Mouse (Mus musculus): ENCODE data around the gene Tmem176b. TPM values are rescaled to one million over a fixed set of nuclear protein-coding genes. Genes with fewer than 3 reads are reported as not detected.

The Tmem176b gene
- polyA plus RNA-seq, 1 experiment: 199 TPM

- peak; percentile 70 to 83 for DNase-seq (ENCODE audit: low read depth in 1 of 2, low spot score in 2 of 2)
- TF ChIP-seq POLR2A (IDR thresholded peaks at IDR 0.05; ENCODE audit: low read depth, low read length) (no peak), CTCF (IDR thresholded peaks at IDR 0.05; ENCODE audit: extremely low read depth, insufficient read depth, insufficient read length, insufficient replicate concordance) (peak; percentile 86; the same call in 1 of the 2 replicates)
- Histone ChIP-seq H3K27ac (ENCODE audit: insufficient read depth, low read length) (no peak overlapping the region), H3K27me3 (ENCODE audit: control insufficient read depth, insufficient read depth, low read length) (no peaks in the 10 kb centered on the region), H3K4me3 (ENCODE audit: extremely low read depth, insufficient read depth, insufficient read length) (no peak overlapping the region), H3K36me3 (ENCODE audit: control insufficient read depth, insufficient read depth, low read length) (no peaks in the 10 kb centered on the region), H3K4me1 (ENCODE audit: control insufficient read depth, insufficient read depth, insufficient read length) (no peaks in the 10 kb centered on the region)
- under 1% methylated on average over 6 of the region's 6 CpGs for WGBS
These were observed 23.5 kb downstream of the Tmem176b start for GRCm38 (mm10) chr6:48817815-48818214.

DNA sequence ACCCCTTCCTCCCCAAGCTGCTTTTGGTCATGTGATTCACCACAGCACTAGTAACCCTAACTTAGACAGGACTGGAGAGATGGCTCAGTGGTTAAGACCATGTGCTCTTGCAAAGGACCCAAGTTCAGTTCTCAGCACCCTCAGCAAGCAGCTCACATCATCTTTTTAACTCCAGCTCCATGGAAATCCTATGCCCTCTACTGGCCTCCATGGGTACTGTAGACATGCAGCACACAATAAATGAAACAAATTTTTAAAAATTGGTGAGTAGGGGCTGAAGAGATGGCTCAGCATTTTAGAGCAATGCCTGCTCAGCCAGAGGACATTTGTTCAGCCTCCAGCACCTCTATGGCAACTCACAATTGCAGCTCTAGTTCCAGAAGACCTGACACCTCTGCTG lies 26.3 kb downstream of the Tmem176b start:
- no peak for DNase-seq (ENCODE audit: low read depth in 1 of 2, low spot score in 2 of 2)
- TF ChIP-seq POLR2A (IDR thresholded peaks at IDR 0.05; ENCODE audit: low read depth, low read length) (no peak), CTCF (IDR thresholded peaks at IDR 0.05; ENCODE audit: extremely low read depth, insufficient read depth, insufficient read length, insufficient replicate concordance) (no peak)
- H3K36me3 ChIP-seq (ENCODE audit: control insufficient read depth, insufficient read depth, low read length): no peaks in the 10 kb centered on the region
- no peaks in the 10 kb centered on the region for H3K27me3 ChIP-seq (ENCODE audit: control insufficient read depth, insufficient read depth, low read length)
- no peak overlapping the region for H3K27ac ChIP-seq (ENCODE audit: insufficient read depth, low read length)
- no peak overlapping the region for H3K4me3 ChIP-seq (ENCODE audit: extremely low read depth, insufficient read depth, insufficient read length)
- no peaks in the 10 kb centered on the region for H3K4me1 ChIP-seq (ENCODE audit: control insufficient read depth, insufficient read depth, insufficient read length)

DNA sequence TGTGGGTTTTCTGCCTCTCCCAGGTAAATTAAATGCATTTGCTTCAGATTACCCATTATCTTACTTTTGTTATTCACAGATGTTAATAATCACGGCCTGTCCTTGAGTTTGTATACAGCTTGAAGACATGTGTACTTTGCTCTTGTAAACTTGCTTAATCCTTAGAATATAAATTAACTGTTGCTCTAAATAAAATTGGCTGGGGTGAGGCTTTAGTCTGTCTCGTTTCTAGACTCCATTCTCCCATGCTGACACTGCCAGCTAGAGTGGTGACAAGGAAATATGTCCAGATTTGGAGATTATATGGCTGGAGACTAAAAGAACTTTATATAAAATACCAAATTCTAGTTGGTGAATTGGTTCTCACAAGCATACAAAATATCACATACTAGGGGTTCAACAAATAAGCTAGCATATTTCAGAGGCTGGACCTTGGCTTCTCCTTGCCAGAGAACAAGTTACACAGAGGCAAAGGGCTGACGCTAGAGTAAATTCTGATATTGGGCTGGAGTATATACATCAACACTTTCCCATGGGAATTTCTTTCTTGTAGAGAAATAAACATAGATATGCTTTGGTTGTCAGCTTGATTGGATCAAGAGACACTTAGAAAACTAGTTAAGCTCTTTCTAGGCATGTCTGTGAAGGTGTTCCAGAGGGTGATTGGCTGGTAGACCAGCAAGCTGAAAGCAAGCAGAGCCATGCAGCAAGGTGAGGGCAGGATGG lies 31.6 kb downstream of the Tmem176b start:
- WGBS: 83% methylated on average over 3 of the region's 3 CpGs
- H3K4me3 ChIP-seq (ENCODE audit: extremely low read depth, insufficient read depth, insufficient read length): no peak overlapping the region
- no peak overlapping the region for H3K27ac ChIP-seq (ENCODE audit: insufficient read depth, low read length)
- no peak for DNase-seq (ENCODE audit: low read depth in 1 of 2, low spot score in 2 of 2)
- no peaks in the 10 kb centered on the region for H3K36me3 ChIP-seq (ENCODE audit: control insufficient read depth, insufficient read depth, low read length)
- no peaks in the 10 kb centered on the region for H3K27me3 ChIP-seq (ENCODE audit: control insufficient read depth, insufficient read depth, low read length)
- TF ChIP-seq POLR2A (IDR thresholded peaks at IDR 0.05; ENCODE audit: low read depth, low read length) (no peak), CTCF (IDR thresholded peaks at IDR 0.05; ENCODE audit: extremely low read depth, insufficient read depth, insufficient read length, insufficient replicate concordance) (no peak)
- no peaks in the 10 kb centered on the region for H3K4me1 ChIP-seq (ENCODE audit: control insufficient read depth, insufficient read depth, insufficient read length)

DNA sequence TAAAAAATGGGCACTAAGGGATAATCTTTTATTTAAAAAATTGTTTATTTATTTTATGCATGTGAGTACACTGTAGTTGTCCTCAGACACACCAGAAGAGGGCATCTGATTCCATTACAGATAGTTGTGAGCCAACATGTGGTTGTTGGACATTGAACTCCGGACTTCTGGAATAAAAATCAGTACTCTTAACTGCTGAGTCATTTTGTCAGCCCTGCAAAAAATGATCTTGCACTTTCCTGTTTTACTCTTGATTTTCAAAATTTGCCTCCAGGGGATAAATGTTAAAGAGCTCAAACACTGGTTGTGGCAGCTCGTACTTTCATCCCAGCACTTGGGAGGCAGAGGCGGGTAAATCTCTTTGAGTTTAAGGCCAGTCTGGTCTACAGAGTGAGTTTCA lies 34.5 kb downstream of the Tmem176b start:
- no peaks in the 10 kb centered on the region for H3K27me3 ChIP-seq (ENCODE audit: control insufficient read depth, insufficient read depth, low read length)
- no peak overlapping the region for H3K27ac ChIP-seq (ENCODE audit: insufficient read depth, low read length)
- H3K4me1 ChIP-seq (ENCODE audit: control insufficient read depth, insufficient read depth, insufficient read length): no peaks in the 10 kb centered on the region
- no peak for TF ChIP-seq CTCF (IDR thresholded peaks at IDR 0.05; ENCODE audit: extremely low read depth, insufficient read depth, insufficient read length, insufficient replicate concordance)
- TF ChIP-seq POLR2A (IDR thresholded peaks at IDR 0.05; ENCODE audit: low read depth, low read length): no peak
- H3K36me3 ChIP-seq (ENCODE audit: control insufficient read depth, insufficient read depth, low read length): no peaks in the 10 kb centered on the region
- no peak overlapping the region for H3K4me3 ChIP-seq (ENCODE audit: extremely low read depth, insufficient read depth, insufficient read length)
- no peak for DNase-seq (ENCODE audit: low read depth in 1 of 2, low spot score in 2 of 2)
- 92% methylated on average over 3 of the region's 3 CpGs for WGBS

- no peaks in the 10 kb centered on the region for H3K4me1 ChIP-seq (ENCODE audit: control insufficient read depth, insufficient read depth, insufficient read length)
- no peak for DNase-seq (ENCODE audit: low read depth in 1 of 2, low spot score in 2 of 2)
- H3K36me3 ChIP-seq (ENCODE audit: control insufficient read depth, insufficient read depth, low read length): no peaks in the 10 kb centered on the region
- WGBS: 88% methylated on average over 5 of the region's 5 CpGs
- no peak overlapping the region for H3K4me3 ChIP-seq (ENCODE audit: extremely low read depth, insufficient read depth, insufficient read length)
- no peak overlapping the region for H3K27ac ChIP-seq (ENCODE audit: insufficient read depth, low read length)
- TF ChIP-seq CTCF (IDR thresholded peaks at IDR 0.05; ENCODE audit: extremely low read depth, insufficient read depth, insufficient read length, insufficient replicate concordance) (no peak), POLR2A (IDR thresholded peaks at IDR 0.05; ENCODE audit: low read depth, low read length) (no peak)
- no peaks in the 10 kb centered on the region for H3K27me3 ChIP-seq (ENCODE audit: control insufficient read depth, insufficient read depth, low read length)
These were observed 37.0 kb downstream of the Tmem176b start for GRCm38 (mm10) chr6:48804346-48804745.

DNA sequence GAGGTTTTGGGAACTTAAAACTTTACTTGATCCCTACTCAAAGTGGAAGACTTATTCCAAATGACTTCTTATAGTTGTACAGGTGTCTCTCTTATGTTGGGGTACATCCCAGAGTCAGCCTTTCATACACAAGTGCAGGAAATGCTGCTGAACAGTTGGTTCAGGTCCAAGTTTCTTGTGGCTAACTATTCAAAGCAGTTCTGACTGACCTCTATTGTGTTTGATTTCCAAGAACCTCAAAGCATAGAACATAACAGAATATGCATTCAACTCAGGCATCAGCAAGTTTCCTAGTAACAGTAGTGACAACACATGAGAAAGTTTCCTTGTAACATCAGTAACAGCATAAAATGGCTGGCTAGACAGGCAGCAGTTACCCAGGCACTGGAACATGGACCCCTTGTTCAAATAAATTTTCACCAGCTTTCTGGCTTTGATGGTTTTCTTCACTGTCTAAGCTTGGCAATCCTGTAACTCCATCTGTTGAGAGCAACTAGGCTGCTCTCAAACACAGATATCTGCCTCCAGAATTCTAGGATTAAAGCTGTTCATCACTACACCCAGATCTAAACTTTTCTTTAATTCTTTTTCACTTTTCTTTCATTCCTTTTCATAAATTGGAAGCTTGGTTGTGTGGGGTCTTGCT lies 37.8 kb downstream of the Tmem176b start:
- no peaks in the 10 kb centered on the region for H3K27me3 ChIP-seq (ENCODE audit: control insufficient read depth, insufficient read depth, low read length)
- no peak overlapping the region for H3K4me3 ChIP-seq (ENCODE audit: extremely low read depth, insufficient read depth, insufficient read length)
- H3K4me1 ChIP-seq (ENCODE audit: control insufficient read depth, insufficient read depth, insufficient read length): no peaks in the 10 kb centered on the region
- peak in 1 of 2 experiments; percentile 22 for DNase-seq (ENCODE audit: low read depth in 1 of 2, low spot score in 2 of 2)
- TF ChIP-seq POLR2A (IDR thresholded peaks at IDR 0.05; ENCODE audit: low read depth, low read length): no peak
- no peak for TF ChIP-seq CTCF (IDR thresholded peaks at IDR 0.05; ENCODE audit: extremely low read depth, insufficient read depth, insufficient read length, insufficient replicate concordance)
- no peak overlapping the region for H3K27ac ChIP-seq (ENCODE audit: insufficient read depth, low read length)
- no peaks in the 10 kb centered on the region for H3K36me3 ChIP-seq (ENCODE audit: control insufficient read depth, insufficient read depth, low read length)

DNA sequence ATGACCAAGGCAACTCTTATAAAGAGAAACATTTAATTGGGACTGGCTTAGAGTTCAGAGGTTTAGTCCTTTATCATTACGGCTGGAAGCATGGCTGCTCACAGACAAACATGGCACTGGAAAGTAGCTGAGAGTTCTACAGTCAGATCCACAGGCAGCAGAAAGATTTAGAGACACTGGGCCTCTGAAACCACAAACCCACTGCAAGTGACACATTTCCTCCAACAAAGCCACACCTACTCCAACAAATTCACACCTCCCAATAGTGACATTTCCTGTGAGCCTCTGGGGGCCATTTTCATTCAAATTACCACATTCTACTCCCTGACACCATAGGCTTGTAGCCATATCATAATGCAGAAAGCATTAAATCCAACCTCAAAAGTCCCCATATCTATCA lies 39.4 kb downstream of the Tmem176b start:
- Histone ChIP-seq H3K27ac (ENCODE audit: insufficient read depth, low read length) (no peak overlapping the region), H3K4me1 (ENCODE audit: control insufficient read depth, insufficient read depth, insufficient read length) (no peaks in the 10 kb centered on the region), H3K4me3 (ENCODE audit: extremely low read depth, insufficient read depth, insufficient read length) (no peak overlapping the region), H3K27me3 (ENCODE audit: control insufficient read depth, insufficient read depth, low read length) (no peaks in the 10 kb centered on the region), H3K36me3 (ENCODE audit: control insufficient read depth, insufficient read depth, low read length) (no peaks in the 10 kb centered on the region)
- TF ChIP-seq POLR2A (IDR thresholded peaks at IDR 0.05; ENCODE audit: low read depth, low read length): no peak
- TF ChIP-seq CTCF (IDR thresholded peaks at IDR 0.05; ENCODE audit: extremely low read depth, insufficient read depth, insufficient read length, insufficient replicate concordance): no peak
- DNase-seq (ENCODE audit: low read depth in 1 of 2, low spot score in 2 of 2): peak in 1 of 2 experiments; percentile 69
- 22% methylated on average over 1 of the region's 1 CpGs for WGBS
